Mouse (Mus musculus) T-helper 2 cell (primary cell): ENCODE measurements around the gene Gm9970.

Experiments used
- in situ Hi-C: fragments of 300-600 bp; cut with MboI, MseI; formaldehyde crosslinking; loops from one replicate; pipeline ENCODE4 v1.15.1; 2025; ENCODE audit warnings: high pct_unique_total_duplicates

The Gm9970 gene

GRCm38 (mm10) chr5:31195671-31196070 lies 45.4 kb downstream of the Gm9970 start:
- in situ Hi-C loops: loop anchor here (10.0 kb wide), 1 partner anchor 961 kb away; the partner anchor contains the start of gene Selenoi

GRCm38 (mm10) chr5:31194486-31195485 lies 46.2 kb downstream of the Gm9970 start:
- in situ Hi-C loops: loop anchor here (10.0 kb wide), 1 partner anchor 960 kb away; the partner anchor contains the start of gene Selenoi

GRCm38 (mm10) chr5:31193631-31194281 lies 47.3 kb downstream of the Gm9970 start:
- in situ Hi-C loops: loop anchor here (10.0 kb wide), 1 partner anchor 959 kb away; the partner anchor contains the start of gene Selenoi

GRCm38 (mm10) chr5:31192939-31193630 lies 47.9 kb downstream of the Gm9970 start, which contains the start of the genes Snx17 and Eif2b4:
Gene Snx17 (plus strand): TSS chr5:31193227.
Gene Eif2b4 (minus strand): TSS chr5:31193430.
- in situ Hi-C loops: loop anchor here (10.0 kb wide), 1 partner anchor 958 kb away; the partner anchor contains the start of gene Selenoi

- in situ Hi-C loops: loop anchor here (10.0 kb wide), 1 partner anchor 957 kb away; the partner anchor contains the start of gene Selenoi
Observed at GRCm38 (mm10) chr5:31192045-31192938, 48.7 kb downstream of the Gm9970 start.
